Mouse (Mus musculus): Measurements from ENCODE around the gene Vax1.

- TF ChIP-seq CTCF (IDR thresholded peaks at IDR 0.05; ENCODE audit: extremely low read depth, insufficient read depth, low read length), result no peak
- no peak for TF ChIP-seq POLR2A (IDR thresholded peaks at IDR 0.05; ENCODE audit: extremely low read depth, insufficient read depth, low read length)
Observed at GRCm38 (mm10) chr19:59169143-59169935, 517 bp downstream of the Vax1 start.

Data from cortical plate, adult 2 months (tissue).